Comparison of ENCODE assay signal across 14 mouse cellular contexts in genomic region chr16:95422658-95423073, GRCm38 (mm10).
DNase-seq lines count a peak whose midpoint lies in the region; ATAC-seq lines count a peak whose summit lies in the region.
"Had no signal": no experiment of that assay in that cellular context is flagged by ENCODE, and none has a peak within 500 bp of the region (broad histone marks: within the 10 kb centered on the region; RNA-seq: fewer than 3 reads in every experiment).

No protein-coding gene starts in this region.

- H3K27ac ChIP-seq in heart, embryonic 10.5 days = peak overlapping the region; percentile 44; the same call in 1 of the 2 replicates
- H3K27ac ChIP-seq in kidney, embryonic 16.5 days (ENCODE audit: low read length) = no peak overlapping the region
- H3K27ac ChIP-seq: heart, embryonic 15.5 days; lung, embryonic 15.5 days; neural tube, embryonic 13.5 days had no signal

- no peak overlapping the region for H3K4me3 ChIP-seq in heart, embryonic 10.5 days
- no peak overlapping the region for H3K4me3 ChIP-seq in kidney, embryonic 16.5 days (ENCODE audit: low read length)
- H3K4me3 ChIP-seq: heart, embryonic 15.5 days; lung, embryonic 15.5 days; neural tube, embryonic 13.5 days had no signal

- H3K4me1 ChIP-seq in heart, embryonic 10.5 days = peaks cover 35% of the 10 kb centered on the region
- peaks cover 9% of the 10 kb centered on the region for H3K4me1 ChIP-seq in kidney, embryonic 16.5 days (ENCODE audit: insufficient read depth, low read length)
- H3K4me1 ChIP-seq: lung, embryonic 15.5 days had no signal

- ATAC-seq in kidney, embryonic 16.5 days (ENCODE audit: low FRiP score, low TSS enrichment) = no peak
- ATAC-seq: midbrain, embryonic 16.5 days had no signal

- no peaks in the 10 kb centered on the region for H3K36me3 ChIP-seq in heart, embryonic 10.5 days
- H3K36me3 ChIP-seq in kidney, embryonic 16.5 days (ENCODE audit: insufficient read depth, low read length) = no peaks in the 10 kb centered on the region
- H3K36me3 ChIP-seq: heart, embryonic 15.5 days; lung, embryonic 15.5 days; neural tube, embryonic 13.5 days had no signal

- H3K27me3 ChIP-seq in heart, embryonic 10.5 days (ENCODE audit: insufficient read depth, poor library complexity, severe bottlenecking) = no peaks in the 10 kb centered on the region; the same call in 1 of the 2 replicates
- no peaks in the 10 kb centered on the region for H3K27me3 ChIP-seq in kidney, embryonic 16.5 days (ENCODE audit: insufficient read depth, low read length)
- H3K27me3 ChIP-seq: CH12.LX; heart, embryonic 15.5 days; lung, embryonic 15.5 days; neural tube, embryonic 13.5 days had no signal

- H3K4me2 ChIP-seq in kidney, embryonic 16.5 days (replicated peaks; ENCODE audit: low read depth, low read length) = no peak overlapping the region
- H3K4me2 ChIP-seq: heart, embryonic 15.5 days; lung, embryonic 15.5 days; neural tube, embryonic 13.5 days had no signal

- WGBS in heart, embryonic 10.5 days = 52% methylated on average over 5 of the region's 5 CpGs
- 39% methylated on average over 5 of the region's 5 CpGs for WGBS in kidney, embryonic 16.5 days

- DNase-seq in heart, embryonic 10.5 days (ENCODE audit: low spot score) = no peak
- DNase-seq in heart, postnatal 4 days = no peak
- DNase-seq in lung, postnatal 10 days = peak; percentile 39
- DNase-seq in lung, postnatal 36 days = no peak
- DNase-seq in cerebellum, postnatal 10 days = peak; percentile 66 to 68
- DNase-seq in left cerebral cortex, adult 8-10 months (ENCODE audit: low spot score in 2 of 2) = no peak
- DNase-seq: adrenal gland, postnatal 10 days; thymus, postnatal 36 days had no signal

- no peaks in the 10 kb centered on the region for H3K9me3 ChIP-seq in heart, embryonic 10.5 days
- no peaks in the 10 kb centered on the region for H3K9me3 ChIP-seq in kidney, embryonic 16.5 days (ENCODE audit: low read length)
- H3K9me3 ChIP-seq: heart, embryonic 15.5 days; lung, embryonic 15.5 days; neural tube, embryonic 13.5 days had no signal

- no peak overlapping the region for H3K9ac ChIP-seq in kidney, embryonic 16.5 days (replicated peaks; ENCODE audit: low read length)
- H3K9ac ChIP-seq: heart, embryonic 15.5 days; lung, embryonic 15.5 days; neural tube, embryonic 13.5 days had no signal

Comparison
In these comparisons a context has a peak if more than half of its experiments do, and no peak if none do; other contexts are left out.
1. DNase-seq: peak in lung, postnatal 10 days (single experiment) and cerebellum, postnatal 10 days (2 of 2); none in heart, embryonic 10.5 days (single experiment), heart, postnatal 4 days (single experiment), lung, postnatal 36 days (single experiment) and left cerebral cortex, adult 8-10 months (0 of 2).